Mouse (Mus musculus): ENCODE measurements around the gene Dph3.
A peak's percentile ranks its signal among the peaks of the same experiment; 100 is the strongest.

The Dph3 gene

DNA sequence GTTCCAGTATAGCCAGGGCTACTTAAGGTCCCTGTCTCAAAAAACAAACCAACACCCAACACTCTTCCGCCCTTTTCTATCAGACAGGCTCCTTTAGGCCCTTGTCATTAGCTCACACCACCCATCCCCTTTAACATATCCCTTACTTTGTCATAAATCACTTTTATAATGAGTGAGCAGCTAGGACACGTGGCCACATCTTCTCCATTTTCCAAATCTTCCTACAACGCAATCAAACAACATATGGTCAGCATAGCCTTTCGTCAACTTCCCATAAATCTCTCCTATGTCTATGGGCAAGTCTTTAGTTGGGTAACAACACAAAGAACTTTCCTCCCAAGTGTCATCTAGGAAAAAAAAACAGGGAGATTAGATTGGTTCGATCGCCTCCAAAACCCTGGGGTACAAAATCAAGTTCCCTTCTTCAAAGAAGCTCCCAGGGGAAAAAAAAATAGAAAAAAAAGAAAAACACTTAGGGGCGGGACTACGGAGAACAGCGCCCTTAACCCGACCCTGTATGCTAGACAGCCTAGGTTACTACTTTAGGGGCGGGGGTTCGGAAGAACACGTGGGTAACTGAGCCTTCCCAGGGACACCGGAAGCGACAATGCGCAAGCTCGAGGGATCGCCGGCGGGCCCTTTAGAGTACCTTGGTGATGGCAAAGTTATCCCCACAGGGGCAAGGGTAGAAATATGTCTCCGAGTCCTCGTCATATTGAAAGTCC, 606 bp downstream of the Dph3 start, which contains the start of gene Oxnad1:
Oxnad1 (plus strand) TSS at position 614 of the 725 bp plus-strand sequence.
- no peak for DNase-seq (ENCODE audit: low spot score)

DNA sequence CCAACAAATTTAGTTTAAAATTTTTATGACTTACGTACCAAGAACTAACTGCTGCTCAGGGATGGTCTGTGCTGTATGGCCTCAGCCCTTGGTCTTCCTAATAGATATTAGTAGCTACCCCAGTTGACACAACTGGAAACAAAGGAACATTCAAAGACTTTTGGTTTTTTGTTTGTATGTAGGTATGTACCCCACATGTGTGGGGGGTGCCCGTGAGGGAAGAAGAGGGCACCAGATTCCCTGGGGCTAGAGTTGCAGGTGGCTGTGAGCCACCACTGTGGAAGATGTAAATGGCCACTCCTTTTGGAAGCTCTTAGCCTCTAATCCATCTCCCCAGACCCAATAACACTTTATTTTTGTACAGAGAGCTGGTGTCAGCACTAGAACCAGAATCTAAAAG, 2.1 kb downstream of the Dph3 start:
- DNase-seq (ENCODE audit: low spot score), result no peak

DNA sequence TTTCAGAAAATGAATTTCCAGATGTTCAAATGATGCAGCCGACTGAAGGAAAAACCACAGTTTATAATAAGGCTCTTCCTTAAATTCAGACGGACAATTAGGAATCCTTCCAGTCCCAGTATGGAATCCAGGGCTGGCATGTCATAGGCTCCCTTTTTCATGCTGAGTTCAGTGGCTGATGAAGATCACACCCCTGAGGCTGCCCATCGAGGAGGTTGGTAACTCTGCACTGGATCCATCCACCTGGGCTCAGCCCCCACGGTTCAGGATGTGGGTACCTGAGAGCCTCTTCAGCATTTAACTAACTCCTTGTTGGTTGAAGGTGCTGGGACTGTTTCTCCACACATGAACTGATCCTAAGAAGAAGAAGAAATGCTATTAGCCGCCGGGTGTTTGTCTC, 2.6 kb downstream of the Dph3 start:
- no peak for DNase-seq (ENCODE audit: low spot score)

DNA sequence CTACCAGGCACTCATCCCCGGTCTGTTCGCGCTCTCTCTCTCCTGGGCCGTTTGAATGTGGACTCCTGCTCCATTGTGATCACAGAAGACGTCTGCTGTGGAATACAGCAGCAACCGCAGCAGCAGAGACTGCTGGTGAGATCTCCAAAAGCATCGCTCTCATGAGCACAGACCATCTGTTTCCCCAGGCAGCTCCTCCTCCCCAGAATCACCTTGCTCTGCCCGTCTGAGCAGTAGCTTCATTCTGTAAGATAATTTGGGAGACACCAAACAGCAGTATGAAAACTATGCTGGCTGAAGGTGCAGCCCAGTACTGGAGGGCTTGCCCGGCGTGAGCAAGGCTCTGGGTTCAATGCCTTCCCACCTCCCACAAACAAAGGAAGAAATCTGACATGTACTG, 4.5 kb downstream of the Dph3 start:
- DNase-seq (ENCODE audit: low spot score), result no peak

DNA sequence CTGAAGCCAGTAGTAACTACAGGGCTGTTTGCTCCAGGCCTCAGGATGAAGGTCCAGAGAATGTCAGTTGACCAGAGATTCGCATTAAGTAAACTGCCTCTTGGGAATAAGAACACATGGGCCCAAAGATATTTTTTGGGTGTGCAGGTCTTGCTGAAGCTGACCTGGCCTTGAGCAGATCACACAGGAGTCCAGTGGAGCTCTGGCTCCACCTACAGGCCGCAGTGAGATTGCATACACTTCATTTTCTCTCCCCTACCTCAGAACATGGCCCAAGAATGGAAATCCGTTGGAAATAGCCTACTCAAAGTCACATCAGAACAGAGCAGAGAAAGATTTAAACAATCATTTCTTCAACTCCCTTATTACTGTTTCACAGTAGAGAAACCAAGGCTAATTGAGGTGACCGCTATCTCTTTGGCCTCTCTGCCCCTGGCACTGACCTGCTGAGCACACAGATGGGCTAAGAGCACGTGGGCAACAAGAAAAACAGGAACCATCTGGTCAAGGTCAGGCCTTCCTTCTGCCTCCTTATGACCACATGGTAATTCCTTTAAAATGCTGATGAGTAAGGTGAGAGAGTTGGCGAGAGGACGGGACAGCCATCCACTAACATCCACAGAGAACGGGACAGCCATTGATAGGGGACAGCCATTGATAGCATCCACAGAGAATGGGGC, 8.5 kb downstream of the Dph3 start:
- peak; percentile 66 for DNase-seq (ENCODE audit: low spot score)

DNA sequence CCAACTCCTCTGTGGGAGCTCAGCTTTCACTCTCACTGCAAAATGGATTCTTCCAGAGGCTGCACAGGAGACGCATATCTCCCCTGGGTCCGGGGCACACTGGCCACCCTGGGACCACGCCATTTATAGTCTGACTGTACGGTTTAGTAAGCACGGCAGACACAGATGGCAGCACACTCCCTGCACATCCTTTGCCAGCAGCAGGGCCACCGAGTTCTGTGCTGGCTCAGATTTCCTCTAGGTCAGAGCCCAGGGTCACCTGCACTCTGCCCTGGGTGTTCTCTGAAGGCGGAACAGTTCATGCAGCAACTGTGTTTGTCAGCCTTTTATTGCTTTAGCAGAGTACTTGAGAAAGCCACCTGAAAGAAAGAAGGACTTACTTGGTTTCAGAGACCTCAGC, 11.6 kb downstream of the Dph3 start:
- DNase-seq (ENCODE audit: low spot score), result no peak

DNA sequence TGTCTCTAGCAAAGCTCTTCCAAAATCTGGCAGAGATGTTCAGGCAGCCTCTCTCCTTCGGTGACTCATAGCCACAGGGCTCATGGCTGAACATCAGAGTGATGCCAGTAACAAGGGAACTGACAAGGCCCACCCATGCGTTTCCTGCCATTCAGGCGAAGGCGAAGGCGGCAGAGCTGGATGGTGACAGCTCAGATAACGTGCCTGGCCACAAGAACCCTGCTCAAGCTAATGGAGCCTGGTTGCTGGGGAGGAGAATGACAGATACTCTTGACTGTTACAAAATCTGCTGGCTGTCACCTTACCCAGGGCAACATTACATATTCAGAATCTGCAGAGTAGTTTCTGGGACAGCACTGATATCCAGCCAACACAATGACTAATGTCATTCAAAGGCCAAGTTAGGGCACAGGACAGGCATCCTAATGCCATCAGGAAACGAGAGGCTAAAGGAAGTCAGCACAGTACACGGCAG, 12.3 kb downstream of the Dph3 start:
- DNase-seq (ENCODE audit: low spot score), result peak; percentile 47

DNA sequence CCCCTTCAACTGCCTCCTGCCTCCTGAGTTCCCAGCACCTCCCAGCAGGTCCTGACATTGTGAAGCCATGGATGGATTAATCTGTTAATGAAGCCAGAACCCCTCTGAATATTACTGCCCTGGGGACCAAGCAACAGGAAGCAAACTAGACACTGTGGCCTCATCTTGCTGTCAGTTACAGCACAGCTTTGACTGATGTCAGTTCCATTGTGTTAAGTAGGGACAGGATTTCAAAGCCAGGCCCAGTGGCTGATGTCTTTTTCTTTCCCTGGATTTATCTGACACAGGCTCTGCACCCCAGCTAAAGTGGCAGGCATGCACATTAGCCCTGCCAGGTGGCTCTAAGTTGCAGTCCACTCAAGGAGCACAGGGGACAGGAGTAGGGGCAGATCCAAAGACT, 12.7 kb downstream of the Dph3 start:
- DNase-seq (ENCODE audit: low spot score), result no peak

DNA sequence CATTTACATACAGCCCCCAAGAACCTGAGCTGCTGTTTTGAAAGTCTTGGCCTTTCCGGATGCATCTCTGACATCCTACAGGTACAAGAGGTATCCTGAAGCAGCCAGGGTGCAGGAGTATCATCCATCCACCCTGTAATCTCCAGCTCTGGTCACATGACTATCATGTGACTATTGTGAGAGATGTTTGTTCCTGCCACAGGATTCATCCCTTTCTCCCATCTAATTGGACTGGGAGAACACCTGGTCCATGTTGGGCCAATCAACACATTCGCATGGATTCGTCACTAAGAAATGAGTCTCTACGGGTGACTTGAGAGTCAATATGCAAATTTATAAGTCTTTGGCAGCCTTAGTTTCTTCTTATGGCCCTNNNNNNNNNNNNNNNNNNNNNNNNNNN, 24.1 kb downstream of the Dph3 start:
- DNase-seq (ENCODE audit: low spot score), result no peak

DNA sequence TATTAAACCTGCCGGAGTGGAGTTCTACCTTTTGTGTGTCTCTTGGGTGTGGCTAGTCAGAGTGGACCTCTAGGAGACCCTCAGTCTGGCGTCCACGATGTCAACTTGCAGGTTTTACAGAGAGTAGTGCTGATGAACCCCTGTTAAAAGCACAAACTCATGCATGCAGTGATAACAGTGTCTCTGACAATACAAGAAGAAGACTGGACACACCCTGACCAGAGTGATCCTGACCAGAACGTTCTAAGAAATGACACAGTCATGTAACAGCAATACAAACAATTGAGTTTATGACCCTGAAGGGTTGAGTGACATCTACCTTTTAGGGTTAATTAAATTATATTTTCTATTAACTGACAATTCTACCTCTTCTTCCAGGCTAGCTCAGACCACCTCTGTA, 27.9 kb downstream of the Dph3 start:
- DNase-seq (ENCODE audit: low spot score), result no peak

DNA sequence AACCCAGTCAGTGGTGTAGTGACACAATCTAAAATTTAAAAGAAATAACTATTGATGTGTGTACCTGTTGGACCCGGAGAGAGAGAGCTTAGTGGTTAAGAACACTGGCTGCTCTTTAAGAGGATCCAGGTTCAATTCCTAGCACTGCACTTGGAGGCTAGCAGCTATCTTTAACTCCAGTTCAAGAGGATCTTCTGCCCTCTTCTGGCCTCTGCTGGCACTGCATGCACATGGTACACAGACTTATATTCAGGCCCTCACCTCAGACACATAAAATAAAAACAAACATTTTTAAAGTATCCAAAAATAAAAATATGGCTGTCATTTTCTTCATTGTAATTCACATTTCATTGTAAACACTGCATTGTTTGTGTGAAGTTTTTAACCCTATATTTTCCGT, 28.9 kb downstream of the Dph3 start:
- no peak for DNase-seq (ENCODE audit: low spot score)

DNA sequence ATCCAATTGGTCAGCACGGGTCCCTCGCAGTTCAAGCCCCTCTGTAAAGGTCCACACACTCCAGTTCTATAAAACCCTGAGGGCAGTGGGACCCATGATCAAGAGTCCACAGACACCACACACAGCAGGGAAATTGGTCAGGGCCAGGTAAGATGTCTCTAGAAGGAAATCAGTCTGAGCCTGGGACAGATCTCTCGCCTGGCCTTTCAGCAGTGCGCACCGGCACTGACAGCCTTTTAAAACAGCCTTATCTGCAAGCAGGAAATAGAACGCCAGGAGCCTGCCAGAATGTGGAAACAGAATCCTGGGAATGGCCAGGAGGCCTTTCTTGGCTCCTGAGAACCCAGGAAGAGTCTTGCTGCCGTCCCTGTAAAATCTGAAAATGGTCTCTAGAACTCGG, 29.7 kb downstream of the Dph3 start:
- DNase-seq (ENCODE audit: low spot score), result no peak

DNA sequence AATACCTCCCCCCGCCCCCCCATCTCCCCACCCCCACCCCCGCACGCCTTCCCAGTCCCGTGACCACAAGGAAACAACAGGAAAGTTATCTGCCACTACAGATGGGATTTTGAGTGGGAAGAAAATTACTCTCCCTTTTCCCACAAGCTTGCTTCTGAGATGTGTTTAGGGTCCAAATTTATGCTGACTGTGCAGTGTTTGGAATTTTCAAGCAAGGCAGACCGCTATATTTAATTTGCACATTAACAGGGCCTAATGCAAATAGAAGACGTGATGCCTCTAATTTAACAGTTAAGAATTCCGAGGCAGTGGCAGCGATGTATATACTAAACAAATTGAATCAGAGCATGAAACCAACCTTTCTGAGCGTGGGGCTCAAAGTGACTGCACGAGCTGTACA, 30.7 kb downstream of the Dph3 start:
- no peak for DNase-seq (ENCODE audit: low spot score)

DNA sequence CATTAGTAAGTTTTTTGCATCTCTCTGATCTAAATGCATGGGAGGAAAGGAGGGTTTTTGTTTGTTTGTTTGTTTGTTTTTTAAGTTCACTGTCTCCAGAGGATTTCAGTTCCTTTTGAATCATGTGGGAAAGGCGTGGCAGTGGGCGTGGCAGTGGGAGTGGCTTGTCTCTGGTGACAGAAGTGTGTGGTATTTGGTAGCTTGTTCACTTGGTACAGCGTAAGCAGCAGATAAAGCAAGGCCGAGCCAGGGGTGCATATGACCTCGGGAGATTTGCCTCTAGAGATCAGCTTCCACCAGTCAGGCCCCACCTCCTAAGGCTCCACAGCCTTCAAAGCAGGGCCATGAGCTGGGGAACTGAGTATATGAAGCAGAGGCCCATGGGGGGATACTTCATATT, 31.6 kb downstream of the Dph3 start:
- DNase-seq (ENCODE audit: low spot score), result no peak

DNA sequence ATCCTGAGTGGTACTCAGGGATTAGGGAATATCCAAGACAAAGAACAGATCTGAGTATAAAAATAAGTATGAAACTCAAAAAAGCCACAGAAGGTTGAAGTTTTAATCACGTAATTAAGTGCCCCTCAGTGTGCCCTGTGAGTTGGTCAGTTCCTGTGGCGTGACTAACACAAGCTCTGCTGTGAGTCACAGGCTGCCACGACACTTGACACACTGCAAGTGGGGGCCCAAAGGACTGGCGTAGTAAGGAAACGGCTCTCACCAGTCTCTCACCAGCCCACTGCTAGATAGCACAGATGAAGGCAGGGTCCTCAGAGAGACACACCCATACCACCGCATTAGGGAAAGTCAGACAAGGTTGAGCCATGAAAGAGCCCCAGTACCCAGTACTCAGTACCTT, 35.4 kb downstream of the Dph3 start:
- DNase-seq (ENCODE audit: low spot score), result no peak

DNA sequence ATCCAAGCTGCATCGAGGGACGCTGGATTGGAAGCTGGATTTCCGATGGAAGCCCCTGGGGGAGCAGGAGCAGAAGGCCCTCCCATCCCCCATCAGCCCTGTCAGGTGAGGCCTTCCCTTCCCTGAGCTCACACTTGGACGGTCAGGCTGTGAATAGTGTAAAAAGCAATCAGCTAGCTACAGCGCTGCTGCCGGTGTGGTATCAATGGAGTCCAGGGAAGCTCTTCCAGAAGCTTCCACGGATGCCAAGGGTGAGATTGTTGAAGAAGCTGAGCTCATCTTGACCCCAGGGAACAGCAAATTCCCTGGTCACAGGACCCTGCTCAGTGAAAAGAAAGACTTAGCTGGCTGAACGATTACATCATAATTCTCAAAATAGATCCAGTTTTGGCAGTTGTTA, 39.2 kb downstream of the Dph3 start:
- no peak for DNase-seq (ENCODE audit: low spot score)

DNA sequence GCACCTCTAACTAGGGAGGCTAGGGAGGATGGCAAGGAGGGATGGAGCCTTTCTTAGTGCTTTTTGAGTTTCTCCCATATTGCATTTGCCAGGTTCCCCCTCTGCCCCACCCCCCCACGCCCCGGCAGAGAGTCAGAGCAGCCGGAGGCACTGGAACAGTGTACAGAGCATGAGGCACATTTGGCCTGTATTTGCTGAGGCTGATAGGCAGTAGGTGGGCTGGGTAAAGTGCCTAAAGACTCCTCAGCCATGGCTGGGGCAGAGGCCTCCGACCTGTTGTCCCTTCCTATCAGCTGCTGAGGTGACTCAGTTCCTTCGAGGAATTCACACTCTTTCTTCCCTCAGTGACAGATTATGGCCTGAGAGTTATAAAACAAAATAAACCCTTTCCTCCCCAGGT, 43.4 kb downstream of the Dph3 start:
- DNase-seq (ENCODE audit: low spot score), result no peak

DNA sequence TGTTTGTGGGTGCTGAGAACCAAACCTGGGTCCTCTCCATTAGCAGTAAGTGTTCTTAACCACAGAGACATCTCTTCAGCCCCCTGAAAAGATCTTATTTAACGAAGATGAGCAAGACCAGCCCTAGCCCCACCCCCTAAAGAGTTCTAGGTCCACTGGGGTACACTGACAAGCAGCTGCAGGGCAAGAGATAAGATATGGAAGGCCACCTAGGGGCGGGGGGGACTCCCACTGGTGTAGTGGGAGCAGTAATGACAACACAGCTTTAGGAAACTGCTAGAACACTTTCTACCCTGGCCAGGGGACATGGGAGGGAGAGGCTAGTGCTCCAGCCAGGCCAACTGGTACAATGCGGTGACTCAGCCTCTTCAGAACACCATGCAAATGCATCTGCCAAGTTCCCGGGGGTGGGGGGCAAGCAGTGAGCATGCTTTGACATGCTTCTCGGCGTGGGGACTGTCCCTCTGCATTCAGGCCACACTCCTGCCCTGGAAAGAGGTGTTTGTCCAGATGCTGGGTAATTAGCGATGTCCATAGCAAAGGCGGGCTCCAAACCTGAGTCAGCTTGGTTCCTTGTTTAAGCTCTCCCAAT, 47.8 kb downstream of the Dph3 start:
- no peak for DNase-seq (ENCODE audit: low spot score)

DNA sequence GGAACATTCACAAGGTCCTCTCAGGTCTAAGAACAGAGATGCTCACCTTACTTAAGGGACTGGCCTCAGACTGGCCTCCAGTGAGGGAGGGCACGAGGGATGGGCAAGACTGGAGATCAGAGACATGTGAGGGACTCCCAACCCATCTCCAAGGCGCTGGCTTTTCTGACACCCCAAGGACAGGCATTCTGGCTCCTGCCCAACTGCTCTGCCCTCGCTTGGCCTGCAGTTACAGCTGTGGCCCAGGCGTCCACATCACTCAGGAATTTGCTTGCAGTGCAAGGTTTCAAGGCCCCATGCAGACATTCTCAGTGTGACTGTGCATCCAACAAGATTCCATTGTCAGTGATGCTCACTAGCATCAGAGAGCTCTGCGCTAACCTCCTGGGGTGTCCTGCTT, 49.0 kb downstream of the Dph3 start:
- DNase-seq (ENCODE audit: low spot score), result no peak

DNA sequence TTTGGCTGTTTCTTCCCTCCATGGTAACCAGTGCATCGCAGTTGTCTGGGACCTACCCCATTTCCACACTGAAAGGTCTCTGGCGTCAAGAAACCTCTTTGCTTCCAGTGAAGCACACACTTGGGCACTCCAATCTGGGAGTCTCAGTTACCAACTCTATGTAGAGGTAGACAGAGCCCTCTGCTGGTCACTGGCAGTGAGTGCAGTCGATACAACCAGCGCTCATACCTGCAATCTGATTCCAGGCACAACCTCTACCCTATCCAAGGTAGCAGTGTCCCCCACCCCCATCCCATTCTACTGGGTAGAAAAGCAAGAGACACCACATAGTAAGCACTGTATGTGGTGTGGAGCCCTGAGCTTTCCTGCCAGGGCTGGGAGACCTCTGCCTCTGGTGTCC, 53.0 kb downstream of the Dph3 start:
- peak; percentile 74 for DNase-seq (ENCODE audit: low spot score)

Measured in layer of hippocampus, adult 11-12 months (tissue).